Mouse (Mus musculus) cortical plate, adult 2 months (tissue): ENCODE results near the gene Cxcr5. TPM values are rescaled to one million over a fixed set of nuclear protein-coding genes. Genes with fewer than 3 reads are reported as not detected.

ENCODE experiments used
- H3K27ac ChIP-seq: fragments of 200-500 bp; 2 replicates; pipeline ENCODE4 v1.5.1; 2012; ENCODE audit warnings: low read length, control low read depth, inconsistent platforms; ENCODE audit not compliant: insufficient read depth
- H3K4me1 ChIP-seq: fragments of 200-500 bp; 2 replicates; pipeline ENCODE4 v1.6.1; 2011; ENCODE audit warnings: low read length; ENCODE audit not compliant: control insufficient read depth, insufficient read depth
- H3K4me3 ChIP-seq: fragments of 200-500 bp; 2 replicates; pipeline ENCODE4 v1.5.1; 2011; ENCODE audit warnings: mild to moderate bottlenecking, low read length, control low read depth; ENCODE audit not compliant: insufficient read depth
- CTCF ChIP-seq: fragments of 200-500 bp; IDR thresholded peaks from 2 replicates; pipeline ENCODE4 v1.5.1; 2011; ENCODE audit warnings: mild to moderate bottlenecking, control low read depth, low read length; ENCODE audit not compliant: insufficient read depth; ENCODE audit errors: extremely low read depth
- POLR2A ChIP-seq: fragments of 200-500 bp; IDR thresholded peaks from 2 replicates; pipeline ENCODE4 v1.6.1; 2011; ENCODE audit warnings: mild to moderate bottlenecking, low read length, control low read depth; ENCODE audit not compliant: insufficient read depth; ENCODE audit errors: extremely low read depth
- polyA plus RNA-seq: library from polyadenylated mRNA; depleted of rRNA; stranded (reverse); fragments of >200 nt; gene quantifications from 2 replicates; pipeline ENCODE4 v1.2.3, GENCODE M21; 2012

Cxcr5 gene
- polyA plus RNA-seq, 1 experiment = 0.06 TPM

- H3K27ac ChIP-seq = no peak overlapping the region
- peaks cover 19% of the 10 kb centered on the region for H3K4me1 ChIP-seq
- H3K4me3 ChIP-seq = peak overlapping the region; percentile 95
Observed at GRCm38 (mm10) chr9:44484311-44485104, 77.2 kb downstream of the Cxcr5 start.

GRCm38 (mm10) chr9:44483510-44484044 lies 78.1 kb downstream of the Cxcr5 start:
- H3K27ac ChIP-seq = peak overlapping the region; percentile 88
- TF ChIP-seq CTCF = no peak
- no peak for TF ChIP-seq POLR2A
- peak overlapping the region; percentile 95 for H3K4me3 ChIP-seq
- peaks cover 17% of the 10 kb centered on the region for H3K4me1 ChIP-seq

More at GRCm38 (mm10) chr9:44484311-44485104, 77.2 kb downstream of the Cxcr5 start:
- no peak for TF ChIP-seq CTCF
- TF ChIP-seq POLR2A = no peak

- TF ChIP-seq POLR2A (no peak), CTCF (no peak)
- Histone ChIP-seq H3K4me1 (peaks cover 16% of the 10 kb centered on the region), H3K27ac (peak overlapping the region; percentile 88), H3K4me3 (peak overlapping the region; percentile 95)
Observed at GRCm38 (mm10) chr9:44483041-44483509, 78.6 kb downstream of the Cxcr5 start.

- TF ChIP-seq POLR2A = peak; percentile 76; the same call in 1 of the 2 replicates
- peak; percentile 27; the same call in 1 of the 2 replicates for TF ChIP-seq CTCF
- H3K4me3 ChIP-seq = peak within 1 kb of the TSS; percentile 95
- peaks cover 15% of the 10 kb centered on the region for H3K4me1 ChIP-seq
- H3K27ac ChIP-seq = peak within 1 kb of the TSS; percentile 88
Observed at GRCm38 (mm10) chr9:44482552-44482951, 79.1 kb downstream of the Cxcr5 start, which contains the start of gene Bcl9l. Bcl9l (plus strand) TSS chr9:44482825.

- Histone ChIP-seq H3K4me1 (peaks cover 12% of the 10 kb centered on the region), H3K27ac (peak overlapping the region; percentile 88; the same call in 1 of the 2 replicates), H3K4me3 (peak overlapping the region; percentile 95)
- TF ChIP-seq POLR2A = no peak
- TF ChIP-seq CTCF = no peak
Observed at GRCm38 (mm10) chr9:44482112-44482511, 79.6 kb downstream of the Cxcr5 start.

- Histone ChIP-seq H3K27ac (peak overlapping the region; percentile 96), H3K4me3 (peak overlapping the region; percentile 78), H3K4me1 (peaks cover 1% of the 10 kb centered on the region; the same call in 1 of the 2 replicates)
- peak; percentile 88 for TF ChIP-seq CTCF
- peak; percentile 75 for TF ChIP-seq POLR2A
Observed at GRCm38 (mm10) chr9:44479628-44480428, 81.8 kb downstream of the Cxcr5 start.

GRCm38 (mm10) chr9:44478959-44479605 lies 82.6 kb downstream of the Cxcr5 start:
- Histone ChIP-seq H3K4me3 (peak overlapping the region; percentile 78), H3K27ac (peak overlapping the region; percentile 96), H3K4me1 (no peaks in the 10 kb centered on the region)
- TF ChIP-seq POLR2A = no peak
- no peak for TF ChIP-seq CTCF

GRCm38 (mm10) chr9:44478229-44478921 lies 83.3 kb downstream of the Cxcr5 start:
- Histone ChIP-seq H3K27ac (peak overlapping the region; percentile 2; the same call in 1 of the 2 replicates), H3K4me3 (peak overlapping the region; percentile 78), H3K4me1 (no peaks in the 10 kb centered on the region)
- no peak for TF ChIP-seq CTCF
- TF ChIP-seq POLR2A = no peak
